Mouse (Mus musculus) embryo, embryonic 10 days (tissue): ENCODE data around the gene Slc44a3.
A peak's percentile ranks its signal among the peaks of the same experiment; 100 is the strongest.

Experiments used
- DNase-seq: peaks from one replicate; pipeline ENCODE4 v3.0.0-alpha.2; 2015; ENCODE audit warnings: low spot score

The Slc44a3 gene

DNA sequence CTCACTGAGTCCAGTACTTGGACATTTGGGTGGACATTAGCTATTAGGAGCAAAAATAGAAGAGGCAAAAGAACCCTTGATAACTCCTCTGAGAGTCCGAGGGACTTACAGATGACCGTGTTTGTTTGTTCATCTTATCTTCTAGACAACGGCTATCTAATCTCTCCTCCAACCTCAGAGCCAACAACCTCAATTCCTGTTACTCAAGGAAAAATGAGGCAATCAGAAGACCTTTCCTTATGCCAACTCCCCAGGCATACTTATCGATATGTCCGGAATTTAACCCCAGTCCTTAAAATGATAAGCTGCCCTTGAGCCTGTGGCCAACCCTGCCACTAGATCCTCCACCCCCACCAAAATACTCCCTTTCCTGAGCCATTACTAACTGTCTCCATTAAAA, 31.5 kb downstream of the Slc44a3 start:
- no peak for DNase-seq

DNA sequence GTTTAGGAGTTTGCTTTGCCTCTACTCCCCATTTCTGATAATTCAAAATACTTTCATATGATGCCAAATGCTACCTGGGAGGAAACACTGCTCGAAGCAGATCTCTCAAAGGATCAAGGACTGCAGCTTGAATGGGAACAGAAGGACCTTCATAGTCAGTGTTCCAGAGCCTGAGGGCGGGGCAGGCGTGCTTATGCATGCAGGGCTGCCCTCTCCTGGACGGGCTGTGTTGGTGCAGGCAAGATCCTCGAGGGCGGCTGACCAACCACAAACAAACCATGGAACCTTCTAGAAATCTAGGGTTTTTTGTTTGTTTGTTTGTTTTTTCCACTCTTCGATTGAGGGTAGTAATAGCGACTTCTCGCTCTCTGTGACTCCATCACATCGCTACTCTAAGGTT, 32.0 kb downstream of the Slc44a3 start:
- DNase-seq = peak; percentile 85

DNA sequence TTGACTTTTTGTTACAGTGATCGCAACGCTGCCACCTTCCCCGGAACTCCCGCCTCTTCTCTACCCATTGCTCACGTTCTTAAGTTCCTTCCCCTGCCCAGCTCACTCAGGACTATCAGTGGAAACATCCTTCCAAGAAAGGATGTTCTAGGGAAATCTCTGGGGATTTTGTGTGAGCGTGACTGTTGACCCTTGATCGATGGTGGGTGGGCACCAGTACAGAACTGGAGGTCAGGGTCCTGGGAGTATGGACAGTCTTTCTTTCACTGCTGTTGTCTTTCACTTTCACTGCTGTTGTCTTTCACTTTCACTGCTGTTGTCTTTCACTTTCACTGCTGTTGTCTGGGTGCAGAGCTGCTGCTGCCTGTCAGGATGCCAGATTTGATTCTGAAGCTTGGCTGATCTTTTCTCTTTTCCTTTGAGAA, 38.2 kb downstream of the Slc44a3 start:
- no peak for DNase-seq

DNA sequence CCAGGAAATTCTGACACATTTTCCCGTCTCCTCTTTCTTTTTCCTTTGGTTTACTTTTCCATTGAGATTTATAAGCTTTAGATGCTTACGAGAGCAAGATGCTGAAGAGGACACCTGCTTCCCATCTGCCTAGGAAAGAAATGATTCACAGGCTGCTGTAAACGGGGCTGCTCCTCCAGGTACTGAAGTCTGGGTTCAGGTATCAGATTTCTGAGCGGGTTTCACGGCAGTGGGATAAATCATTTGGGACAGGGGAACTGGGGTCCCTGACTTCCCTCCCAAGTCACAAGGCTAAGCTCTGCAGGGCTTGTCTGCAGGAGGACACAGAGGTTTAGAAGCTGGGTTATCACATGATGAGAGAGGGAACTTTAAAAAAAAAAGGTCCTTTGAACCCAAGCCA, 40.2 kb downstream of the Slc44a3 start:
- no peak for DNase-seq

DNA sequence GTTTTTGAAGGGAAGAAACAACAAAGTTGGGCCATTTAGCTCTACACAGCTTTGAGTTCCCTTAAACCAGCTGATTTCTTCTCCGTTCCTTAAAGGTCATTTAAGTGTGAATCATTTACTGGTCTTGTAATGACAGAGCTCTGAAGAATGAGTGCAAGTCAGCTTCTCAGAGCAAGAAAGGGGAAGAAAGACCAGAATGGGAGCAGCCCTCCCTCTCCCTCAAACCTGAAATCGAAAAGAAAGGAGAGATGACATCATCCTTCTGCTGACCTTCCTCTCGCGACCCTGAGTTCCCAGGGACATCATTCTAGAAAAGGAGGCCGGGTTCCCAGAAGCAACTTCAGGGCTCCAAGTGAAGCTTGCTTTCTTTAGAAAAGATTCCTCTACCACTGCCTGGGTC, 41.3 kb downstream of the Slc44a3 start:
- no peak for DNase-seq

DNA sequence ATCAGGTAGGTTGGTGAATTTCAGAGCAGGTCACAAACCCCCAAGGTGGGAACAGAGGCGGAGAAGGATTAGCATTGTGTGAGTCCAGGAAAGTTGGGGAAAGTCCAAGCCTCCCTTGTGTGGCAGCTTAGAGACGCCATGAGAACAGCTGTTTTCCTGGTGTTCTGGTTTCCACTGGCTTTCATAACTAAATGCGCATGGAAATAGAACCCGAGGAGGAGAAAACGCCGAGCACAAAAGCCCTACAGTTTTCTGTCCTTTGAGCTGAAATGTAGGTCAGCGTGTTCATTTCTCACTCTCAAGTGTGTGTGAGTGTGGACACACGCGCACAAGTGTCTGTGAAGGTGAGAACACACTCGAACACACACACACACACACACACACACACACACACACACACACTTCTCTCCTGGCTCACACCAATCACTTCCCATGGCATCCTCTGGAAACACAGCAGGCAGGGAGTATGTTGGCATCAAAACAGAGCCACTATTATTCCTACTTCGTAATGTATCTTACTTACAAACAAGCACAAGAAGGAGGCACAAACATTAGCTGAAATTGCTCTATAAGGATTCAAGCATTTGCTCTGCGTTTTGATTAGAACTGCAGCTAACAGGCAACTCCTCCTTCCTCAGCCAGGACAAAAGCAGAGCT, 42.6 kb downstream of the Slc44a3 start:
- DNase-seq = no peak

DNA sequence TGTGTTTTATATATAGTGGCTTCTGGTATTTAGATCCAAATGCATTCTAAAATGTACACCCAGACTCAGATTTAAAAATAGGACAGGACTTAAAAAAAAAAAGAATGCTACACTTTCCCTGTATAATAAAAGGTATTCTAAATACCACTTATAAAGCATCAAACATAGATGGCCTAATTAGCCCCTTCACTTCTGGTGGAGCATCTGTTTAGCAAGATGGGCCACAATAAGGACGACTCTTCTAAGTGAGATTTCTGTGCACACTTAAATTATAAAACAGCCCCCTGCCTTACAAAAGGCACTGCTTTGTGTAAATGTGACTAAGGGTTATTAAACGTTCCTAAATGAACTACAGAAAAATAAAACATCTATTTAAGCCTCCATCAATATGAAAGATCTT, 47.0 kb downstream of the Slc44a3 start:
- DNase-seq = no peak

DNA sequence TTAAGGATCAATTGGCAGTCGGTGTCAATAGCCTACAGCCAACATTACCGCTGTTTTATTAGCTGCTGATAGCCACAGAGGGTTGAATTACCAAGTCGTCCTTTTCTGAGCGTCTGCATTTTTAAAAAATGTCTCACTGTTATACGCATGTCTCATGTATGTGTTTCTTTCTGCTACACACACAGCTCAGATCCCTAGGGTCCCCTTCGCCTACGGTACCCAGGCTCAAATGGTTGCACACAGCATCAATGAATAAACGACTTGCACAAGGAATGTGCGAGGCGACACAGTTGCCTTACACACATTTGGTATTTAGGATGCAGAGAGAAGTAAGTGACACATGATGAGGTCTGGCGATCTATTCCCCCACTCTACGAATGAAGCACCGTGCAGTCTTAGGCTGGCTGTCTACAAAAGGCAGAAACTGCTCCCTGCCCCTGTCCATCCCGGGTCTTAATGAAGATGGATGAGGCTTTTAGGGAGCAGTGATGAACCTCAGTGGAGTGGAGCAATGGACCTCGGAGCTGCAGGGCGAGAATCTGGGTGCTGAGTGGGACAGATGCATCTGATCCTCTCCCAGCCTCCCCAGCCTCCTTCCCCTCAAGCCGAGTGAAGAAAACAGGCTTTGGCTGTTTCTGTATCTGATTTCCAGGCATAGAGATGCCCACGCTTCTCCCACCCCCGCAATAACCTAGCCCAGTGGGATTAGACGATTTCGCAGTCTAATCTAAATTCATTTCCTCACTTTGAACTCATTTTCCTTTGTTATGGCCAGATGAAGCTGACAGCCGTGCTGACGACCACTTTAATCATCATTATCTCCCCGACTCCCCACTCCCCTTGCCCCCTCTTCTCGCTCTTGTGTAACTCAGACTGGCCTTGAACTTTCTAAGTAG, 48.7 kb downstream of the Slc44a3 start:
- DNase-seq = peak; percentile 49

DNA sequence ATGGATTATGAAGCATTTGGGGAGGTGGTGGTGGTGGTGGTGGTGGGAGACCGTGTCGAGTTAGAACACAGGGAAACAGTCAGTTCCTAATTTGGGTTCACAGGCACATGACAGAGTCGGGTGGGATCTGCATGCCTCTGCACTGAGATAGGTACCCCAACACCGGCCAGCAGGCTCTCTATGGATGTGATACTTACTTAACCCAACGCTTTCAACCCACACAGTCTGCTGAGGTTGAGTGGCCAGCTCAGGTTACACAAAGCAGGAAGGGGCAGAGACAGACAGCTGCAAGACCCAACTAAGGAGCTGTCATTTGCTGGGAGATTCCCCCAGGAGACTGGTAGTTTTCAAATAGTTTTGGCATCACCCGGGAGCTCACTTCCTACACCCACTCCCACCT, 50.6 kb downstream of the Slc44a3 start:
- peak; percentile 67 for DNase-seq

DNA sequence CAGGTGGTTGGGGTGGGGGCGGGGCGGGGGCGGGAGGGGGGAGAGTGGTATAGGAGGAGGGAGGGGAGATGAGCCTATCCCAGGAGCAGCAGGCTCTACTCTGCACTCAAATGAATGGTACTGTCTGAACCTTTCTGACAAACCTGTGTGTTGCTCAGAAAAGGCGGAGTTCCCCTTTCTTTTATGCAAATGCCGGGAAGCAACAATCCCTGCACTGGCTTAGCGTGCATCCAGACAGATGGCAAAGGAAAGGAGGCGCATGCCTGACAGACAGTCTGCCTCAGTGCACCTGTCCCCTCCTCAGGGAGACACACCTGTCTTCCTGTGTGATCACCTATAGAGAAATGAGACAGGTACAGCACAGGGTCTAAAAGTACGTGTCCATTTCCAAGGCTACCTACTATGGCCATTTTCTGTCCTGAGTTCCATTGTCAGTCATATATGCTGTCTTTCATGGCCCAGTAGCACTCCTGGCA, 51.2 kb downstream of the Slc44a3 start:
- DNase-seq = no peak

DNA sequence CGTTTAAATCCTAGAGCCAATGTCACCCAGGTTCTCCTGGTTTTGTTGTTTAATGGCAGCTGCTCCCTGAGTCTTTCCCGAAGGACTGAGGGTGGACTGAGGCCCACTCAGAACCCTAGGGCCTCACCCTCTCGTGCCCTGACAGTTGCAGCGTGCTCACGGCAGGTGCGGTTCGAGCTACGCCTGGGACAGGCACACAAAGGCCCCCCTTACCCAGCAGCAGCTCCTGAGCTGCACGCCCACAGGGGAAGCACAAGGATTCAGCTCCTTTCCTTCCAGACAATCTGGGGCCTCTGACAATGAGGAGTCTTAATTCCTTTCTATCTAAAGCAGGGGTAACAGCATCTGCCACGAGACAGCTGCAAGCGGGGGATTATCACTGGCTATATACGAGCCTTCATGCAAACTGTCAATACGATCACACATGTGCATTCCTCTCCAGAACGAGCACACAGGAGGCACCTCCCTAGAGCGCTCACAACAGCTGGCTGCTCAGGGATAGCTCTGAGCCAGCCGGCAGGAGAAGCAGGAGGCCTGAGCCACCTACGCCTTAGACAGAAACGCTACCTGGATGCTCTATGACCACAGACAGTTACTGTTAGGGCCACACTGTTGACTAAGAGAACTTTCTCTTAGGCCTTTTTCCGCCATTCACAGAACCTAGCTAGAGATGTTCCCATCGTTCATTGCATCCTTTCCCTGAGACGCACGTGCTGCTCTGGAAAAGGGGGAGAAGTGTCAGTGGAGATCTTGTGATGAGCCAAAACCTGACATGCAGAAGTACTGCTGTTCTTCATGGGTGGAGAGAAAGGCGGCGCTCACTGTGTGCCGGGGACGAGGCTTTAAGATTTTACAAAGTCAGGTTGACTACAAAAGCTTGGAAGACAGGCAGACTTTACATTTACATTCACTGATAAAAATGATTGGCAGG, 51.9 kb downstream of the Slc44a3 start:
- DNase-seq = no peak

DNA sequence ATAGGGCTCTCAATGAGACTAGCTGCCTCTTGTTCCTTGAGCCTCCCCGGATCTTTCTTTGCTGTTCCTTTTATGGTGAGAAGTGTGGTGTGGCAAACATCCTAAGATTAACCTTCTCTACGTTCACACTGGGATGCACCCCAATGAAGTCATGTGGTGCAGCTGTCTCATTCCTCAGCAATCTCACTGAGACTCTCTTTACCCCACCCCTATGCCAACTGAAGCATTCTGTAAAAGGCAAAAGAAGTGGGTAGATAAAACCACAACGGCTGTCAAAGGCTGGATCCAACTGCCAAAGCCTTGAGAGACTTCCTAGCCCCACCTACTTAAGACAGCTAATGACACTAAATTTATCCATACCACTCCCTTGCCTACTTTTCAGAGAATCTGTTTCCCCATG, 57.5 kb downstream of the Slc44a3 start:
- no peak for DNase-seq

DNA sequence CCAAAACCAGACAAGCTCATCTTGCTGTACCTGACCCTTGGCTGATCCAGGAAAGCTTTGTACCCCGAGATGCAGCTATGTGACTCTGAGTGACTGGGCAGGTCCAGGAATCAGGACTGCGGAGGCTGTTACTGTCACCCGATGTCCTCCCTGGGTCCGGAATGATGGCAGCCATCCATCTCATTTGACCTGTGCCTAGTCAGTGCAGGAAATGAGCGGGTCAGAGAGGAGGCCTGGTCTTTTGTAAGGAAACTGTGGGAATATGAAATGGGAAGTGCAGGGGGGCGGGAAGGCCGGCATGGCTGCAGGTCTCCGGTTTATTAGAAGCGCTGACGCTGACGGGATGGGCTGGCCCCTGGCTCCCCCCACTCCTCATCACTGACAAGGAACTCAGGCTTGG, 60.5 kb downstream of the Slc44a3 start:
- no peak for DNase-seq

DNA sequence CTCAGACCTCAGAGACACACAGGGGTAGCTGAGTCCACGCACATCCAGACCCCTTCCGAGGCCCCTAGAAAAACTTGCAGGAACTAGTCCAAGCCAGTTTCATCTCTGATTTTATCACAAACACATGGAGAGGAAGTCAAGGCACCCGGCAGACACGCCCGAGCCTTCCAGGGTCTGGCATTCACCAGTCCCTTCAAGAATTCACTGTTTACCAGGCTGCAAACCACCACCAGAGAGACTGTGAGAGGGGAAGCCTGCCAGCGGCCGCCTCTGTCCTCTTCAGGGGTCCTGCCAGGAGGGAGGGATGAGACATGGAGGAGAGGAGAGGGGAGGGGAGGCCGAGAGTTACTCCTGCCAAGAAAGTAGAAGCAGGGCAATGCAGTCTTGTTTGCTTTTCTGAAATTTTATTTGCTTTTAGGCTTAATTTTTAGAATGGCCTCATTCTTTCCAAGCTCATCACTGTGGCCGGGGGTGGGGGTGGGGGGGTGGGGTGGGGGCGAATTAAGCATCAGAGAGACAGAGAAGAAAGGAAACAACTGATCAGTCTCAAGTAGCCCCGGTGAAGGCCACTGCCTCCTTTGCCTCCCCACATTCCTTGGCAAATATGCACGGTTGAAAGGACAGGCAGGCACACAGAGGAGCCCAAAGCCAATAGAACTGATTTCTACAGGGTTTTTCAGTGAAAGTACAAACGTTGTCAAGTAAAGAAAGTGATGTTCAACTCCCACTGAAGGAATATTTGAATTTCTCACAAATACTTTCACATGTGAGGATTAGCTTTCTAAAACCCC, 62.8 kb downstream of the Slc44a3 start:
- peak; percentile 68 for DNase-seq

DNA sequence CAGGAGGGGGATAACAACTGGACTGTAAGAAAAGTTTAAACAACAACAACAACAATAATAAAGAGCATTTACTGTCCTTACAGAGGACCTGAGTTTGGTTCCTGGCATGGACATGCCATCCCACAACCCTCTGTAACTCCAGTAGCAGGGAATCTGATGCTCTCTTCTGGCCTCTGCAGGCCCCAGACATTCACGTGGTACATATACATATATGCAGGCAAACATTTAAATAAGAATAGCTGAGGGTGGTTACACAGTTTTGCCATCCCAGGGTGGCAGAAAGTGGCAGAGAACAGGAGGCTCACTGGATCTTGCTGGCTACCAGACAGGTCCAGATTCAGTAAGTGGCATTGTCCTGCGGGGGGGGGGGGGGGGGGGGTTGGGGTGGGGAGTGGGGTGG, 64.1 kb downstream of the Slc44a3 start:
- DNase-seq = no peak

DNA sequence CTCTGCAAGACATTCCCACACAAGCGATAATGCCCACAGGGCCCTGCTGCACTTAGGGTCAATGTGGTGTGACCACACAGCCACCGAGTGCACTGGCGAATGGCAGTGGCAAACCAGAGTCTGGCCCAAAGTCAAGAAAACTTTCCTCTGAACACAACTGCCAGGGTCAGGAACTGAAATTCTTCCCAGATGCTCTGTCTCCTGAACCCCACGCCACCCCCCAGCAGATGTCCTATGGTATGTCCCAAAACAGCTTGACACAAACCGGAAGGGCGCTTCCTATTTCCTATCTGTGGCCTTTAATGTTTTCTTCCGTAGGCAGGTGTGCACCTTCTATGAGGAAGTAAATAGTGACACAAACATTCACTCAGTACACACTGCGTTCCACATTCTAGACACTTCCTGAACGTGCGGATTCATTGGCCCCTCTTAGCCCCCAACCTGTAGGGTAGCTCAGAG, 65.1 kb downstream of the Slc44a3 start:
- DNase-seq = no peak

DNA sequence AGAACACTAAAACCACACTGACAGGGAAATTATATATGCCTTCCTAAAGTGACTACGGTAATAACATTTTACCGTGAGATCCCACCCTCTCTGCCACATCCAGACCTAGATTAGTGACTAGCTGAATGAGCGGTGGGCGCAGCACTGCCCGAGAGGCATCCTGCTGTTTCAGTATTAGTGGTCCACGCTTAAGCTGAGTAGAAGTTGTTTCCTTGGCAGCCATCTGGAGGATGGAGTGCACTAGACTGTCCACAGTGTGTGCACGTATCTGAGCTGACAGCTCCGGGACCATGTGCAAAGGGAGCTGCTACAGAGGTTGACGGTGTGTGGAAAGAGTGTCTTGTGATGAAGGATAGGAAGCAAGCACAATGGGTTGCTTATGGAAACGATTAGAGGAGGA, 66.4 kb downstream of the Slc44a3 start:
- no peak for DNase-seq

DNA sequence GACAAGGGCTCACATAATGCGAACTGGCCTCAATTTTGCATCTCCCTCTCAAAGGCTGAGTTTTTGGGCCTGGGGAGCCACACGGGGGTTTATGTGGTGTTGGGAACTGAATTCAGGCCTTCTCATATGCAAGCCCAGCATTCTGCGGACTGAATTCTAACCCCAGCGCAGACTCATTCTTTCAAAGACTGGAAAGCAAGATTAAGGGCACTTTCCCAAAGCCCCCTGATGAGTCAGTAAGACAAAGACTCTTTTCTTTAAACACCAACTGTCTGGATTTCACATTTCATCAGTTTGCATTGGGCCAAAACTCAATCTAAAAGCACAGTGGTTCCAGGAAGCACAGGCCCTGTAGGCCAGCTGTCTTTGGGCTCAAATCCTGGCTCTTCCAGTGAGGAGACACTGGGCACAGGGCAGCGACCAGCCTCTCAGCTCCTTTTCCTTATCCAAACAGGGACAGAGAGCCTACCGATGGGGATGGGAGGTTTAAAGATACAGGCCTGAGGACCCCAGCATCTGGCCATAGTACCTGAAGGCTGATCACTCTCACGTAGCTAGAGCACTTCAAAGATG, 67.4 kb downstream of the Slc44a3 start:
- no peak for DNase-seq

DNA sequence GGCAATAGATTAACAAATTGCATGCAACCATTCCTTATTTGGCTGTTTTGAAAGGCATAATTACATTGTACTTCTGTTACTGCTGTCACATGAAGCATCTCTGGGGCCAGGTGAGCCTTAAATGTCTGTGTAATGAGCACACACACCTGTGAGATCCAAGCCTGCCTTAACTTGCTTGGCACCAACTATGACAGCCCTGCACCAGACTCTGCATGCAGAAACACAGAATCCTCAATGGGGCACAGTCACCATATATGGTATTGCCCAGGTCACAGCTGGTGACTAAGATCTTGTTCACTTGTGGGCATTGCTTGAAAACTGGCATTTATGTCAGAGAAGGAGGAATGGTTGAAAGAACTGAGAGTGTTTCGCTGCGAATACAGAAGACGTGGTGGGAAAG, 69.4 kb downstream of the Slc44a3 start:
- no peak for DNase-seq

DNA sequence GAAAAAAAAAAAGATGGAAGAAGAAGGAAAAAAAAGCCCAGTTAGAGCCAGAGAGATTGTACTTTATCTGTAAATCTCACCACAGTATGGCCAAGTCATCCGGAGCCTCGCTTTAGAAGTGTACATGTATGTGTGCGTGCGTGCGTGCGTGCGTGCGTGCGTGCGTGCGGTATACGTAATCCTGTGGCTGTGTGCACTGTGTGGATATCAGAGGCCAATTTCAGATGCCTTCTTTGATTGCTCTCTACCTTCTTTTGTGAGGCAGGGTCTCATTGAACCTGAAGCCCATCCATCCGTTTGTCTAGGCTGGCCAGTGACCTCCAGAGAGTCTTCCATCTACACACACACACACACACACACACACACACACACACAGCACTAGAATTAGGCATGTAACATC, 70.7 kb downstream of the Slc44a3 start:
- DNase-seq = no peak
